Mouse (Mus musculus) heart, embryonic 16.5 days (tissue): ENCODE data around the gene Itga9. TPM values are rescaled to one million over a fixed set of nuclear protein-coding genes. Genes with fewer than 3 reads are reported as not detected.
A peak's percentile ranks its signal among the peaks of the same experiment; 100 is the strongest.

ENCODE experiments used
- ATAC-seq: fragments of 200-750 bp; cut with Nextera tagmentation; replicated peaks from 2 replicates; pipeline ENCODE4 v1.8.0; 2017; ENCODE audit warnings: moderate number of reproducible peaks; ENCODE audit not compliant: insufficient read depth, low FRiP score; ENCODE audit errors: extremely low read depth
- H3K27ac ChIP-seq: fragments of 300-500 bp; sonication (generic); 2 replicates; pipeline ENCODE4 v1.5.1; 2014; ENCODE audit warnings: mild to moderate bottlenecking, low read length, control low read depth, moderate library complexity
- H3K27me3 ChIP-seq: fragments of 300-500 bp; sonication (generic); 2 replicates; pipeline ENCODE4 v1.6.1; 2014; ENCODE audit warnings: low read length, mixed read lengths; ENCODE audit not compliant: control insufficient read depth, insufficient read depth
- H3K36me3 ChIP-seq: fragments of 300-500 bp; sonication (generic); 2 replicates; pipeline ENCODE4 v1.6.1; 2014; ENCODE audit not compliant: control insufficient read depth, insufficient read depth
- H3K4me1 ChIP-seq: fragments of 300-500 bp; sonication (generic); 2 replicates; pipeline ENCODE4 v1.6.1; 2014; ENCODE audit warnings: low read length, mixed read lengths; ENCODE audit not compliant: control insufficient read depth, insufficient read depth
- H3K4me2 ChIP-seq: fragments of 300-500 bp; sonication (generic); 2 replicates; pipeline ENCODE4 v1.6.1; 2014; ENCODE audit warnings: low read depth, mild to moderate bottlenecking, control low read depth, low read length
- H3K4me3 ChIP-seq: fragments of 300-500 bp; sonication (generic); 2 replicates; pipeline ENCODE4 v1.5.1; 2014; ENCODE audit warnings: mild to moderate bottlenecking, control low read depth, low read length
- H3K9ac ChIP-seq: fragments of 300-500 bp; sonication (generic); 2 replicates; pipeline ENCODE4 v1.6.1; 2014; ENCODE audit warnings: low read length, control low read depth
- H3K9me3 ChIP-seq: fragments of 300-500 bp; sonication (generic); replicated peaks from 2 replicates; pipeline ENCODE4 v1.6.1; 2016; ENCODE audit warnings: low read length; ENCODE audit not compliant: control insufficient read depth
- WGBS: fragments of 180-500 bp; shearing (Covaris S2); extraction: QIAGEN DNeasy Blood & Tissue Kit; methylation state at CpG from one replicate; pipeline ENCODE4 v1.1.7; 2014; 5-methylcytosine and 5-hydroxymethylcytosine counted together
- polyA plus RNA-seq: library from polyadenylated mRNA; unstranded; fragments of >200 nt; fragmentation: Nextera tagmentation; extraction: Ambion mirVana; gene quantifications from 2 replicates; pipeline ENCODE4 v1.2.1, GENCODE M21; 2015

Gene Itga9
- polyA plus RNA-seq, 1 experiment from 2014 or later, result 3.1 TPM

GRCm38 (mm10) chr9:118713515-118713914 lies 107.0 kb downstream of the Itga9 start:
- Histone ChIP-seq H3K4me3 (no peak overlapping the region), H3K4me1 (peaks cover 20% of the 10 kb centered on the region), H3K27me3 (no peaks in the 10 kb centered on the region), H3K36me3 (0 out of 2 replicates have a peak, but pooled peaks cover 3% of the 10 kb centered on the region), H3K27ac (no peak overlapping the region), H3K9me3 (0 out of 2 replicates have a peak, but pooled peaks cover 4% of the 10 kb centered on the region), H3K9ac (no peak overlapping the region), H3K4me2 (no peak overlapping the region)
- ATAC-seq, result no peak
- WGBS, result 91% methylated on average over 8 of the region's 8 CpGs

GRCm38 (mm10) chr9:118714536-118714935 lies 108.0 kb downstream of the Itga9 start:
- H3K27ac ChIP-seq, result no peak overlapping the region
- WGBS, result 81% methylated on average over 5 of the region's 5 CpGs
- H3K4me1 ChIP-seq, result peaks cover 21% of the 10 kb centered on the region
- 0 out of 2 replicates have a peak, but pooled peaks cover 3% of the 10 kb centered on the region for H3K36me3 ChIP-seq
- H3K4me3 ChIP-seq, result no peak overlapping the region
- H3K9me3 ChIP-seq, result 0 out of 2 replicates have a peak, but pooled peaks cover 4% of the 10 kb centered on the region
- H3K27me3 ChIP-seq, result no peaks in the 10 kb centered on the region
- H3K4me2 ChIP-seq, result no peak overlapping the region
- H3K9ac ChIP-seq, result no peak overlapping the region
- 0 out of 2 replicates have a peak, but pooled peaks have one; percentile 43 for ATAC-seq

GRCm38 (mm10) chr9:118715971-118716628 lies 109.6 kb downstream of the Itga9 start:
- H3K4me3 ChIP-seq, result no peak overlapping the region
- H3K27ac ChIP-seq, result peak overlapping the region; percentile 41
- WGBS, result 58% methylated on average over 9 of the region's 9 CpGs
- H3K36me3 ChIP-seq, result 0 out of 2 replicates have a peak, but pooled peaks cover 3% of the 10 kb centered on the region
- 0 out of 2 replicates have a peak, but pooled peaks cover 4% of the 10 kb centered on the region for H3K9me3 ChIP-seq
- peaks cover 21% of the 10 kb centered on the region for H3K4me1 ChIP-seq
- no peaks in the 10 kb centered on the region for H3K27me3 ChIP-seq
- no peak overlapping the region for H3K4me2 ChIP-seq
- ATAC-seq, result peak; percentile 50
- H3K9ac ChIP-seq, result no peak overlapping the region

GRCm38 (mm10) chr9:118717436-118717835 lies 110.9 kb downstream of the Itga9 start:
- ATAC-seq, result no peak
- peak overlapping the region; percentile 62 for H3K27ac ChIP-seq

GRCm38 (mm10) chr9:118718511-118718910 lies 112.0 kb downstream of the Itga9 start:
- Histone ChIP-seq H3K4me2 (no peak overlapping the region), H3K36me3 (no peaks in the 10 kb centered on the region), H3K27me3 (no peaks in the 10 kb centered on the region), H3K27ac (no peak overlapping the region), H3K4me3 (no peak overlapping the region), H3K9me3 (0 out of 2 replicates have a peak, but pooled peaks cover 4% of the 10 kb centered on the region), H3K4me1 (peaks cover 21% of the 10 kb centered on the region), H3K9ac (no peak overlapping the region)
- ATAC-seq, result no peak
- WGBS, result 85% methylated on average over 2 of the region's 2 CpGs

More at GRCm38 (mm10) chr9:118717436-118717835, 110.9 kb downstream of the Itga9 start:
- Histone ChIP-seq H3K9ac (no peak overlapping the region), H3K4me1 (peaks cover 21% of the 10 kb centered on the region), H3K9me3 (0 out of 2 replicates have a peak, but pooled peaks cover 4% of the 10 kb centered on the region), H3K27me3 (no peaks in the 10 kb centered on the region), H3K4me3 (no peak overlapping the region), H3K4me2 (no peak overlapping the region), H3K36me3 (no peaks in the 10 kb centered on the region)
- 31% methylated on average over 3 of the region's 3 CpGs for WGBS

- no peak for ATAC-seq
- H3K27ac ChIP-seq, result no peak overlapping the region
- no peak overlapping the region for H3K9ac ChIP-seq
- H3K27me3 ChIP-seq, result no peaks in the 10 kb centered on the region
- H3K36me3 ChIP-seq, result no peaks in the 10 kb centered on the region
- H3K4me3 ChIP-seq, result no peak overlapping the region
- peaks cover 30% of the 10 kb centered on the region for H3K4me1 ChIP-seq
- H3K4me2 ChIP-seq, result no peak overlapping the region
- peaks cover 4% of the 10 kb centered on the region; the same call in 1 of the 2 replicates for H3K9me3 ChIP-seq
- 96% methylated on average over 6 of the region's 6 CpGs for WGBS
Observed at GRCm38 (mm10) chr9:118721056-118721455, 114.6 kb downstream of the Itga9 start.

- no peak overlapping the region for H3K9ac ChIP-seq
- no peak for ATAC-seq
- no peaks in the 10 kb centered on the region for H3K36me3 ChIP-seq
- no peak overlapping the region for H3K27ac ChIP-seq
- no peaks in the 10 kb centered on the region; the same call in 1 of the 2 replicates for H3K9me3 ChIP-seq
- no peak overlapping the region for H3K4me2 ChIP-seq
- H3K4me3 ChIP-seq, result no peak overlapping the region
- H3K4me1 ChIP-seq, result peaks cover 27% of the 10 kb centered on the region
- no peaks in the 10 kb centered on the region for H3K27me3 ChIP-seq
- WGBS, result 76% methylated on average over 2 of the region's 2 CpGs
Observed at GRCm38 (mm10) chr9:118722789-118723325, 116.4 kb downstream of the Itga9 start.

GRCm38 (mm10) chr9:118725128-118725527 lies 118.6 kb downstream of the Itga9 start:
- Histone ChIP-seq H3K4me3 (no peak overlapping the region), H3K36me3 (no peaks in the 10 kb centered on the region), H3K27me3 (no peaks in the 10 kb centered on the region), H3K9me3 (no peaks in the 10 kb centered on the region; the same call in 1 of the 2 replicates), H3K4me2 (no peak overlapping the region), H3K9ac (0 out of 2 replicates have a peak overlapping the region, but pooled peaks have one; percentile 0), H3K4me1 (peaks cover 19% of the 10 kb centered on the region), H3K27ac (peak overlapping the region; percentile 49)
- WGBS, result 37% methylated on average over 9 of the region's 9 CpGs
- ATAC-seq, result peak; percentile 33; the same call in 1 of the 2 replicates

GRCm38 (mm10) chr9:118726550-118726949 lies 120.1 kb downstream of the Itga9 start:
- peak overlapping the region; percentile 44 for H3K27ac ChIP-seq
- 74% methylated on average over 4 of the region's 4 CpGs for WGBS
- no peaks in the 10 kb centered on the region for H3K36me3 ChIP-seq
- H3K27me3 ChIP-seq, result no peaks in the 10 kb centered on the region
- H3K9ac ChIP-seq, result no peak overlapping the region
- no peak overlapping the region for H3K4me3 ChIP-seq
- H3K9me3 ChIP-seq, result no peaks in the 10 kb centered on the region; the same call in 1 of the 2 replicates
- no peak overlapping the region for H3K4me2 ChIP-seq
- ATAC-seq, result no peak
- H3K4me1 ChIP-seq, result peaks cover 31% of the 10 kb centered on the region
